Mouse (Mus musculus) forebrain, embryonic 11.5 days (tissue): ENCODE measurements around the gene Asb3. TPM values are rescaled to one million over a fixed set of nuclear protein-coding genes. Genes with fewer than 3 reads are reported as not detected.
A peak's percentile ranks its signal among the peaks of the same experiment; 100 is the strongest.

Experiments
- ATAC-seq: fragments of 200-750 bp; cut with Nextera tagmentation; replicated peaks from 2 replicates; pipeline ENCODE4 v1.8.0; 2017; ENCODE audit warnings: moderate TSS enrichment; ENCODE audit not compliant: low FRiP score
- DNase-seq: peaks from one replicate; pipeline ENCODE4 v3.0.0-alpha.2; 2017; ENCODE audit warnings: low spot score
- H3K27ac ChIP-seq: fragments of 300-500 bp; sonication (generic); 2 replicates; pipeline ENCODE4 v1.5.1; 2014; ENCODE audit warnings: low read depth, low read length
- H3K27me3 ChIP-seq: fragments of 300-500 bp; sonication (generic); 2 replicates; pipeline ENCODE4 v1.6.1; 2014; ENCODE audit warnings: mild to moderate bottlenecking, low read length, mixed read lengths; ENCODE audit not compliant: control insufficient read depth, insufficient read depth
- H3K36me3 ChIP-seq: fragments of 300-500 bp; sonication (generic); 2 replicates; pipeline ENCODE4 v1.6.1; 2014; ENCODE audit warnings: mild to moderate bottlenecking, low read length, moderate library complexity, mixed read lengths; ENCODE audit not compliant: control insufficient read depth, insufficient read depth
- H3K4me1 ChIP-seq: fragments of 300-500 bp; sonication (generic); replicated peaks from 2 replicates; pipeline ENCODE4 v1.6.1; 2014; ENCODE audit warnings: low read length, mixed read lengths; ENCODE audit not compliant: control insufficient read depth, insufficient read depth
- H3K4me2 ChIP-seq: fragments of 300-500 bp; sonication (generic); 2 replicates; pipeline ENCODE4 v1.6.1; 2014; ENCODE audit warnings: low read depth, mild to moderate bottlenecking, low read length, moderate library complexity, mixed read lengths; ENCODE audit not compliant: severe bottlenecking
- H3K4me3 ChIP-seq: fragments of 300-500 bp; sonication (generic); 2 replicates; pipeline ENCODE4 v1.5.1; 2014; ENCODE audit warnings: low read depth, low read length
- H3K9ac ChIP-seq: fragments of 300-500 bp; sonication (generic); 2 replicates; pipeline ENCODE4 v1.6.1; 2014; ENCODE audit warnings: low read length
- H3K9me3 ChIP-seq: fragments of 300-500 bp; sonication (generic); 2 replicates; pipeline ENCODE4 v1.6.1; 2016; ENCODE audit warnings: low read length, mixed read lengths; ENCODE audit not compliant: control insufficient read depth
- WGBS: fragments of 180-500 bp; shearing (Covaris S2); extraction: QIAGEN DNeasy Blood & Tissue Kit; methylation state at CpG from one replicate; pipeline ENCODE4 v1.1.7; 2014; 5-methylcytosine and 5-hydroxymethylcytosine counted together
- polyA plus RNA-seq: library from polyadenylated mRNA; unstranded; fragments of >200 nt; fragmentation: Nextera tagmentation; extraction: Ambion mirVana; gene quantifications from 2 replicates; pipeline ENCODE4 v1.2.1, GENCODE M21; 2014

The Asb3 gene
- polyA plus RNA-seq, 1 experiment from 2014 or later: 31.3 TPM

DNA sequence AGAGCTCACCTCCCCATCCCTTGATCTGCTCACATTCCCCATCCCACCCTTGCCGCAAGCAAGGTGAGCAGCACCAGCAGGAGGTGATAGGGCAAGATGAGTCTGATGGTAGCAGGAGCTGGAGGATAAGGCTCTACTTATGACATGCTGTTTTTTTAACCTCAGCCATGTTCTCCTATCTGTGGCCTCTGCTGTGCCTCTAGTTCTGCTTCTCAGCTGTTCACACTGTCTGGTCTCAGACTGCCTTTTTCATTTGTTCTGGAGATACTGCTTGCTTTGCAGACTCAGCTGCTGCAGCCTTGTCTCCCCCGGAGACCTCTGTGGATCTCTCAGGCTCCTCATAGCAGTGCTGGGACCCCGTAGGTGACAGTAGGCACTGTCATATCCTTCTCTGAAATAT is 38.1 kb downstream of the Asb3 start:
- Histone ChIP-seq H3K4me3 (no peak overlapping the region), H3K27ac (no peak overlapping the region)
- WGBS: 94% methylated on average over 3 of the region's 3 CpGs

GRCm38 (mm10) chr11:30928079-30928478 is 42.9 kb downstream of the Asb3 start:
- Histone ChIP-seq H3K4me3 (no peak overlapping the region), H3K9ac (no peak overlapping the region), H3K36me3 (no peaks in the 10 kb centered on the region; the same call in 1 of the 2 replicates), H3K27me3 (no peaks in the 10 kb centered on the region), H3K27ac (no peak overlapping the region), H3K4me1 (no peaks in the 10 kb centered on the region), H3K4me2 (no peak overlapping the region), H3K9me3 (no peaks in the 10 kb centered on the region)
- DNase-seq (no peak), ATAC-seq (no peak)

More for the DNA sequence above, 38.1 kb downstream of the Asb3 start:
- Histone ChIP-seq H3K27me3 (no peaks in the 10 kb centered on the region), H3K9ac (no peak overlapping the region), H3K36me3 (no peaks in the 10 kb centered on the region), H3K4me2 (no peak overlapping the region), H3K4me1 (no peaks in the 10 kb centered on the region), H3K9me3 (no peaks in the 10 kb centered on the region)
- DNase-seq (no peak), ATAC-seq (no peak)

DNA sequence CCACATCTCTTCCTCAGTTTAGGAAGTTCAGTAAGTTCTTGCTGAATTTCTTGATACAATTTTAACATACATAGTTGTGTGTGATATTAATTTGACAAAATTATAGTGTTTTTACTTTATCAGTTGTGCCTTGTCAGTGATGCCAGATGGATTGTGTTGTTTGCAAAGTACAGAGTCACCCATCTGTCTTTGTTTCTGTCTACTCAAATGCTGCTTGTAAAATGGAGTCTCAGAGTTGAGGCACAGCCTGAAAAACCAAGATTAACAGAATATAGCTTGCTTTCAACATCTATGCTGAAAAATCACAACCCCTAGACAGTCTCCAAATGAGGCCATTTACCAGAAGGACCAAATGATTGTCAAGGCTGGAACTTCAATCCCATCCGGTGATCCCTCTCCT is 43.3 kb downstream of the Asb3 start:
- Histone ChIP-seq H3K9ac (no peak overlapping the region), H3K9me3 (no peaks in the 10 kb centered on the region), H3K4me3 (no peak overlapping the region), H3K4me1 (no peaks in the 10 kb centered on the region), H3K27me3 (no peaks in the 10 kb centered on the region), H3K36me3 (no peaks in the 10 kb centered on the region; the same call in 1 of the 2 replicates), H3K4me2 (no peak overlapping the region), H3K27ac (no peak overlapping the region)
- WGBS: 100% methylated on average over 1 of the region's 1 CpGs
- DNase-seq: no peak
- ATAC-seq: no peak

DNA sequence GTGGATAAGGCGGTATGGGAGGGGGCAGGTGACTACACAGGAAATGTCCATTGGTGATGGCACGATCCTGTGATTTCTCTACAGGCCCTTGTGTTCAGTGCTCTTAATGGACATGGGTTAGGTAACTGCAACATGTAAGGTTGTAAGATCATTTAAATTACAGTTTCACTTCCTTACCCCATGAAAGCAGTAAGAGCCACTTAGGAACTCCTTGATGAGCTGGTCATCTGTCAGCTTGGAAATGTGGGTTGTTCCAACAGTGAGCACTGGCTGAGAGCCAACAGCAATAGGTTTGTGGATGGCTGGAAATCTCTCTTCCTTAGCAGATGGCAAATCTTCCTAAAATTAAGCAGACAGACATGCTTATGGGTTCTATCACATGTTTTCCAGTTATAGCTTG is 58.3 kb downstream of the Asb3 start:
- Histone ChIP-seq H3K4me1 (no peaks in the 10 kb centered on the region), H3K4me3 (no peak overlapping the region), H3K4me2 (no peak overlapping the region), H3K9ac (no peak overlapping the region), H3K27me3 (no peaks in the 10 kb centered on the region), H3K36me3 (peaks cover 9% of the 10 kb centered on the region), H3K9me3 (no peaks in the 10 kb centered on the region), H3K27ac (no peak overlapping the region)
- DNase-seq (no peak), ATAC-seq (no peak)
- whole genome bisulfite sequencing: 98% methylated on average over 2 of the region's 2 CpGs

- H3K4me3 ChIP-seq: peak overlapping the region; percentile 76
- WGBS: 70% methylated on average over 5 of the region's 5 CpGs
- peak overlapping the region; percentile 6; the same call in 1 of the 2 replicates for H3K9ac ChIP-seq
- 0 out of 2 replicates have a peak, but pooled peaks cover 4% of the 10 kb centered on the region for H3K4me1 ChIP-seq
- H3K27me3 ChIP-seq: no peaks in the 10 kb centered on the region
- peak overlapping the region; percentile 59 for H3K4me2 ChIP-seq
- H3K36me3 ChIP-seq: no peaks in the 10 kb centered on the region
- ATAC-seq: no peak
- no peak for DNase-seq
- H3K9me3 ChIP-seq: no peaks in the 10 kb centered on the region; the same call in 1 of the 2 replicates
- no peak overlapping the region for H3K27ac ChIP-seq
Observed at GRCm38 (mm10) chr11:30952829-30953228, 67.6 kb downstream of the Asb3 start.

- ATAC-seq: peak; percentile 91
Observed at GRCm38 (mm10) chr11:30953469-30954154, 68.4 kb downstream of the Asb3 start.

DNA sequence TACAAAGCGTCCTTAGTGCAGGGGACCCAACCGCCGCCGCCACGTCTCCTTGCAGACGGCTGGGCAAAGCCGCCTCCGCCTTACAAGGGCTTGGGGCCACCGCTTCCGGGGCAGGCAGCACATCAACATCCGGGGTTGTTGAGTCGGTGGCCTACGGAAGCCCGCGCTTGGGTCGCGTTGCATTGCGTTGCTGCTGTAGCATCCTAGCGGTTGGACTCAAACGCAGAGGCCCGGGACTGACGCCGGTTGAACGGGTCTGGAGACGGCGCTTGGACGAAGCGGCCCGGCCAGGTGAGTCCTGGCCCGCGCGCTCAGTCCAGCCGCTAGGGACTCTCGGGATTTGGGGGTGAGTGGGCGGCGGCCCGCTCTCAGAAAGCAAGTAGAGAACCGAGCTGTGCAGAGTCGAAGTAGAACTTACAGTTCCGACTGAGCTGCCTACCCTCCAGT is 69.1 kb downstream of the Asb3 start, which contains the start of gene Erlec1:
Gene Erlec1, minus strand, starts transcription at position 57 of the 447 bp plus-strand sequence.
- ATAC-seq: peak; percentile 98
- Histone ChIP-seq H3K4me2 (peak within 1 kb of the TSS; percentile 59), H3K4me1 (0 out of 2 replicates have a peak, but pooled peaks cover 4% of the 10 kb centered on the region), H3K9ac (peak within 1 kb of the TSS; percentile 71), H3K9me3 (no peaks in the 10 kb centered on the region; the same call in 1 of the 2 replicates), H3K27me3 (no peaks in the 10 kb centered on the region), H3K27ac (no peak within 1 kb of the TSS), H3K4me3 (peak within 1 kb of the TSS; percentile 76), H3K36me3 (no peaks in the 10 kb centered on the region)
- peak; percentile 93 for DNase-seq
- under 1% methylated on average over 40 of the region's 40 CpGs for WGBS

More at GRCm38 (mm10) chr11:30953469-30954154, 68.4 kb downstream of the Asb3 start:
- Histone ChIP-seq H3K9me3 (no peaks in the 10 kb centered on the region; the same call in 1 of the 2 replicates), H3K4me2 (peak overlapping the region; percentile 59), H3K36me3 (no peaks in the 10 kb centered on the region), H3K4me1 (0 out of 2 replicates have a peak, but pooled peaks cover 4% of the 10 kb centered on the region), H3K4me3 (peak overlapping the region; percentile 76), H3K9ac (peak overlapping the region; percentile 71), H3K27me3 (no peaks in the 10 kb centered on the region), H3K27ac (no peak overlapping the region)
- WGBS: 1% methylated on average over 29 of the region's 32 CpGs
- DNase-seq: peak; percentile 74

- Histone ChIP-seq H3K27me3 (no peaks in the 10 kb centered on the region), H3K36me3 (no peaks in the 10 kb centered on the region), H3K27ac (no peak overlapping the region), H3K4me3 (no peak overlapping the region; the same call in 1 of the 2 replicates), H3K4me1 (0 out of 2 replicates have a peak, but pooled peaks cover 4% of the 10 kb centered on the region), H3K9ac (no peak overlapping the region), H3K4me2 (no peak overlapping the region), H3K9me3 (no peaks in the 10 kb centered on the region)
- no peak for ATAC-seq
- DNase-seq: no peak
- 58% methylated on average over 2 of the region's 2 CpGs for WGBS
Observed at GRCm38 (mm10) chr11:30985237-30985636, 100.0 kb downstream of the Asb3 start.
